Mouse (Mus musculus) heart, embryonic 10.5 days (tissue): ENCODE results near the gene Dcaf6. TPM values are rescaled to one million over a fixed set of nuclear protein-coding genes. Genes with fewer than 3 reads are reported as not detected.

Experiments used
- polyA plus RNA-seq: library from polyadenylated mRNA; unstranded; fragments of >200 nt; fragmentation: Nextera tagmentation; extraction: Ambion mirVana; gene quantifications from 2 replicates; pipeline ENCODE4 v1.2.1, GENCODE M21; 2016

The Dcaf6 gene
- polyA plus RNA-seq, 1 experiment from 2014 or later, result 8.7 TPM

Other genes with a start within 250 kb of the Dcaf6 start
- 87.9 and 92.0 TPM in 2 replicates for gene Tiprl, start 223.5 kb downstream of the Dcaf6 start, polyA plus RNA-seq
- 0.67 and 1.2 TPM in 2 replicates for gene Gpr161, start 164.7 kb downstream of the Dcaf6 start, polyA plus RNA-seq
- gene Mpc2, start 162 bp upstream of the Dcaf6 start, polyA plus RNA-seq, result 145 and 179 TPM in 2 replicates
- gene Adcy10, start 24.7 kb upstream of the Dcaf6 start, polyA plus RNA-seq, result not detected in 2 replicates
- 138 and 170 TPM in 2 replicates for gene Mpzl1, start 174.1 kb upstream of the Dcaf6 start, polyA plus RNA-seq
- 100 and 130 TPM in 2 replicates for gene Rcsd1, start 249.3 kb upstream of the Dcaf6 start, polyA plus RNA-seq